Mouse (Mus musculus) bone marrow macrophage, adult 2 months (primary cell): ENCODE data around the gene Apip.

Experiments used
- CTCF ChIP-seq: IDR thresholded peaks from 2 replicates; pipeline ENCODE4 v1.5.1; 2012; ENCODE audit warnings: low read depth, mild to moderate bottlenecking, low read length, moderate library complexity
- POLR2A ChIP-seq: IDR thresholded peaks from 2 replicates; pipeline ENCODE4 v1.6.1; 2012; ENCODE audit warnings: mild to moderate bottlenecking, low read depth, low read length, borderline replicate concordance

GRCm38 (mm10) chr2:103082853-103083252 lies 9.4 kb downstream of the Apip start:
- TF ChIP-seq CTCF (no peak), POLR2A (no peak)
